Mouse (Mus musculus) liver, embryonic 13.5 days (tissue): ENCODE results near the gene Csrnp3. TPM values are rescaled to one million over a fixed set of nuclear protein-coding genes. Genes with fewer than 3 reads are reported as not detected.

Source experiments
- ATAC-seq: fragments of 200-750 bp; cut with Nextera tagmentation; 2 replicates; pipeline ENCODE4 v1.8.0; 2017; ENCODE audit warnings: low read depth, mild to moderate bottlenecking, moderate number of reproducible peaks, moderate library complexity
- DNase-seq: peaks from one replicate; pipeline ENCODE4 v3.0.0; 2022
- H3K27ac ChIP-seq: fragments of 300-500 bp; sonication (generic); 2 replicates; pipeline ENCODE4 v1.5.1; 2015; ENCODE audit warnings: moderate library complexity, mild to moderate bottlenecking, inconsistent platforms
- H3K27me3 ChIP-seq: fragments of 300-500 bp; sonication (generic); 2 replicates; pipeline ENCODE4 v1.6.1; 2015; ENCODE audit warnings: mild to moderate bottlenecking, inconsistent platforms
- H3K36me3 ChIP-seq: fragments of 300-500 bp; sonication (generic); 2 replicates; pipeline ENCODE4 v1.6.1; 2015; ENCODE audit warnings: mild to moderate bottlenecking, inconsistent platforms
- H3K4me1 ChIP-seq: fragments of 300-500 bp; sonication (generic); replicated peaks from 2 replicates; pipeline ENCODE4 v1.6.1; 2015; ENCODE audit warnings: inconsistent platforms
- H3K4me2 ChIP-seq: fragments of 300-500 bp; sonication (generic); 2 replicates; pipeline ENCODE4 v1.6.1; 2015; ENCODE audit warnings: inconsistent platforms, mild to moderate bottlenecking, moderate library complexity
- H3K4me3 ChIP-seq: fragments of 300-500 bp; sonication (generic); replicated peaks from 2 replicates; pipeline ENCODE4 v1.5.1; 2015; ENCODE audit warnings: mild to moderate bottlenecking, inconsistent platforms
- H3K9ac ChIP-seq: fragments of 300-500 bp; sonication (generic); 2 replicates; pipeline ENCODE4 v1.6.1; 2015; ENCODE audit warnings: mild to moderate bottlenecking, inconsistent platforms
- H3K9me3 ChIP-seq: fragments of 300-500 bp; sonication (generic); replicated peaks from 2 replicates; pipeline ENCODE4 v1.6.1; 2016; ENCODE audit warnings: inconsistent platforms
- WGBS: fragments of 180-500 bp; shearing (Covaris S2); methylation state at CpG from one replicate; pipeline ENCODE4 v1.1.7; 2015; ENCODE audit not compliant: insufficient replicate concordance; 5-methylcytosine and 5-hydroxymethylcytosine counted together
- polyA plus RNA-seq: library from polyadenylated mRNA; unstranded; fragments of >200 nt; fragmentation: Nextera tagmentation; extraction: Ambion mirVana; gene quantifications from 2 replicates; pipeline ENCODE4 v1.2.1, GENCODE M21; 2015

Csrnp3 gene
- polyA plus RNA-seq, 1 experiment from 2014 or later, result 0.21 TPM

DNA sequence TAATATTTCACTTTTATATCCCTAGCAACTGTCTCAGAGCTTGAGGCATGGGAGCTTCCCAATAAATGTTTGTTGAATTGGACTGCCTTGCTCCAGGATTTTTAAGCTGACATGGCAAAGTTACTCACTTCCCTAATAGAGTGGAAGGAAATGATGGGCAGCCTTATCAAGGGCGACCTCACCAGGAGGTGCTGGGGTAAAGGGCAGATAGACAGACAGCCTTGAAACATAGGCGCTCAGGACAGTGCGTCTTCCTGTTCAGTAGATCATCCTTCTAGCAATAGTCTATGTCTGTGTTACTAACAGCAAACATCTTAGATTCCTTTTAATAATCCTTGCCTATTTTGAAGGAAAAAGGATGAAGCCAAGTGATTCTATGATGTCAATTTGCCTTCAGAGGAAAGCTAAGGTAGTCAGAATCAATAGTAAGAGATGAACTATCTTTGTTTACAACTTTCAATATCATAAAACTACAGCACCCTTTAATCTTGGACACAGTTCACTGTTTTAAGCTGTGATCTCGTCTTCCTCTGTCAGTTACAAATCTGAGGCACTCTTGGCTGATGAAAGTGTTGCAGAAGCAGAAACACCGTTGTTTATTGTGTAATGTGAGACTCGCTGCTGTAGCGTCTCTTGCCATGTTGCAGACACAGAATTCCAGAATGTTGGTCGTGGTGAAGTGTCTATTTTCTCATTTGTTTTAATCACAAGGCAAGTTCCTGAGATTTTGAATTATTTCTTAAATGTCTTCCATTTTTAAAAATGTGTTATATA is 81.6 kb downstream of the Csrnp3 start:
- no peak overlapping the region for H3K9ac ChIP-seq
- DNase-seq (no peak), ATAC-seq (peak; percentile 81)
- H3K27me3 ChIP-seq, result no peaks in the 10 kb centered on the region
- no peak overlapping the region for H3K27ac ChIP-seq
- 50% methylated on average over 8 of the region's 8 CpGs for WGBS
- H3K4me1 ChIP-seq, result peaks cover 14% of the 10 kb centered on the region
- no peak overlapping the region for H3K4me2 ChIP-seq
- H3K4me3 ChIP-seq, result no peak overlapping the region
- no peaks in the 10 kb centered on the region for H3K9me3 ChIP-seq
- H3K36me3 ChIP-seq, result no peaks in the 10 kb centered on the region

DNA sequence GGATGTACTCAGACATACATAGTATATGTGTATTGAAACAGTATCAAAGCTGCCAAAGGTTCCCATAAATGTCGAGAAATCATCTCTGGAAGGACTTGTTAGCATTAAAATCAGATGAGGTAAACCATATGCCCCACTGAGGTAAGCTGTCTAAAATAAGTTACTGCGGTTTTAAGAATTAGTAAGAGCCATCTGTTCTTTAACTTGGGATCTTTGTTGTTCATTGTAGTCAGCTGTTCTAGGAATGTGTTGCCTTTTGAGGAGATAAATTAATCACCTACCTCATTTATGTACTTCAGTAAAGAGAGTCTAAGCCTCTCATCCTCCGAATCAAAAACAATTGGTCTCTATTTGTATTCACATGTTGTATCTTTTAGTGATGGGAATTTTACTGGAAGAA is 83.7 kb downstream of the Csrnp3 start:
- DNase-seq, result no peak
- Histone ChIP-seq H3K4me1 (peaks cover 14% of the 10 kb centered on the region), H3K4me3 (no peak overlapping the region), H3K9me3 (no peaks in the 10 kb centered on the region), H3K27me3 (no peaks in the 10 kb centered on the region), H3K4me2 (no peak overlapping the region), H3K27ac (no peak overlapping the region), H3K36me3 (no peaks in the 10 kb centered on the region), H3K9ac (no peak overlapping the region)
- 76% methylated on average over 3 of the region's 3 CpGs for WGBS
- no peak for ATAC-seq

DNA sequence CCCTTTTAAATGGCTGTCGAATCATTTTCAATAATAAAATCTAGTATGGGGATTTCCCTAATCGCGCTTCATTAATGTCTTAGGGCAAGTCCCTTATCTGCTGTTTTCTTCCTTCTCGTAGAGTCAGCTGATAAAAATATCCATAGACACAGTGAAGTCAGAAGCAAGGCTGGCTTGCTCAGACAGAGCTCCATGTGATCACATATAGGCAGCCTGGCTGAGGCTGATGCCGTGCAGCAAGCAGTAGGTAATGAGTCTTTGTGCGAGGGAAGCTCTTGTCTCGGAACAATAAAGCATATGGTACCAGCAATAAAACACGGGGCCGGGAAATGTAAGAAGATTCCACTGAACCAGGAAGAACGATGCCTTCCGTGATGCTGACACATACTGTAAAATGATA is 84.4 kb downstream of the Csrnp3 start:
- no peak overlapping the region for H3K9ac ChIP-seq
- 65% methylated on average over 11 of the region's 11 CpGs for WGBS
- ATAC-seq (peak; percentile 55; the same call in 1 of the 2 replicates), DNase-seq (no peak)
- no peaks in the 10 kb centered on the region for H3K27me3 ChIP-seq
- no peak overlapping the region for H3K4me2 ChIP-seq
- H3K36me3 ChIP-seq, result no peaks in the 10 kb centered on the region
- no peak overlapping the region for H3K4me3 ChIP-seq
- H3K4me1 ChIP-seq, result peaks cover 14% of the 10 kb centered on the region
- no peaks in the 10 kb centered on the region for H3K9me3 ChIP-seq
- H3K27ac ChIP-seq, result no peak overlapping the region

DNA sequence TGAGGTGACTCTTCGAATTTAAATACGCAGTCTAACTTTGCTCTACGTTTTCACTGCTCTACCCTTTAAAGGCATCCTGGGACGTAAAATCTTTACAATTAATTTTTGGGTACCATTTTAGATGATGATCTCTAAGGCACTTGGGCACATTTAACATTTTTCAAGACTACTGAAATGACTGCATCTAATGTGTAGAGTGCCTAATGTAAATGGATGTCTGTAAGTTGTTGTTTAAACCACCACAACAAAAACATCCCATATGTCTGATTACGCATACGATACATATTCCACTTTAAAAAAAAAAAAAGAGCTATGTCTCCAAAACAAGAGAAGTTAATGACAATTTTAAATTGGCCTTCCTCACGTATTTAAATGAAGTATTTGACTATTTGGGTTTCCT is 85.7 kb downstream of the Csrnp3 start:
- ATAC-seq, result no peak
- Histone ChIP-seq H3K4me2 (peak overlapping the region; percentile 70), H3K27me3 (no peaks in the 10 kb centered on the region), H3K9ac (peak overlapping the region; percentile 62), H3K9me3 (no peaks in the 10 kb centered on the region), H3K4me1 (peaks cover 14% of the 10 kb centered on the region), H3K36me3 (no peaks in the 10 kb centered on the region), H3K27ac (no peak overlapping the region), H3K4me3 (peak overlapping the region; percentile 54)
- 72% methylated on average over 7 of the region's 7 CpGs for WGBS
- DNase-seq, result no peak

DNA sequence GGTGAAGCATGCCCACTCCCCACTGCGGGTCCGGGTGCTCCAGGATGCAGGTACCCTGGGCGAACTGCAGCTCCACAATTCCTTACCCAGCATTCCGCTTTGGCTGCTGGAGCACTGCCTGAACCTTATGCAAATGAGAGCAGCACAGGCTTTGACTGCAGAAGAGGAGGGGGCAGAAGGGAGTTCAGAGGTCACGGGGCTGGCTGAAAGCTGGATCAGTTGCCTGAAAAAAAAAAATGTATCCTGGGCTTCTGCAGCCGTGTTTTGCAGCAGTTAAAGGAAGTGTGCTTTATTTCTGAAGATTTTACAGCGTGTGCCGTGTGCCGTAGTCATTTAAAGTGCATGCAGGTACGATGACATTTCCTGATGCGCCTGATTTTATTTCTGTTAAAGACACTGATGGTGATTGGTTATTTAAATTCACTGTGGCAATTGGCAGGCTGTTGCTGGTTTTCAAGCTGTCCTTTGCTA is 86.3 kb downstream of the Csrnp3 start:
- H3K4me2 ChIP-seq, result peak overlapping the region; percentile 70
- H3K4me3 ChIP-seq, result peak overlapping the region; percentile 54
- WGBS, result 5% methylated on average over 11 of the region's 11 CpGs
- H3K36me3 ChIP-seq, result no peaks in the 10 kb centered on the region
- H3K27me3 ChIP-seq, result no peaks in the 10 kb centered on the region
- H3K9ac ChIP-seq, result peak overlapping the region; percentile 62
- H3K9me3 ChIP-seq, result no peaks in the 10 kb centered on the region
- no peak overlapping the region for H3K27ac ChIP-seq
- ATAC-seq, result peak; percentile 79
- peak; percentile 24 for DNase-seq
- H3K4me1 ChIP-seq, result peaks cover 13% of the 10 kb centered on the region

DNA sequence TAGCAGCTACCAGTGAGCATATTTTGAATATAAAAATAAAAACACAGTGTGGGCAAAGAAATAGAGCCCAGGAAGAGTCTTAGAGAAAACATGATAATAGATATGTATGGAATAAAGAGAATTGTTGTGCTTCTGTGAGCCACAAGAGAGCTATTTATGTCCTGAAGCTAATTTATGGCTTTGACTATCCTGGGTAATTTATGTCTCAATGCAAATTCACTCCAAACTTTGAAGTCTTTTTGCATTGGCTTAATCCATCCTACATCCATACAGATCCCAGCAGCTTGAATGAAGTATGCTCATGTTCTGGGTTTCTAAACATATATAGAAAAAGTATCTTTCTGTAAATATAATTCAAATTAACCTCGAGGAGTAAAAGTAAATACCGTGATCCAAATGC is 88.5 kb downstream of the Csrnp3 start:
- H3K27ac ChIP-seq, result no peak overlapping the region
- H3K9ac ChIP-seq, result no peak overlapping the region
- no peak for DNase-seq
- H3K4me2 ChIP-seq, result no peak overlapping the region
- peaks cover 7% of the 10 kb centered on the region; the same call in 1 of the 2 replicates for H3K4me1 ChIP-seq
- 58% methylated on average over 2 of the region's 2 CpGs for WGBS
- no peaks in the 10 kb centered on the region for H3K27me3 ChIP-seq
- no peaks in the 10 kb centered on the region for H3K9me3 ChIP-seq
- H3K36me3 ChIP-seq, result no peaks in the 10 kb centered on the region
- H3K4me3 ChIP-seq, result no peak overlapping the region
- no peak for ATAC-seq

DNA sequence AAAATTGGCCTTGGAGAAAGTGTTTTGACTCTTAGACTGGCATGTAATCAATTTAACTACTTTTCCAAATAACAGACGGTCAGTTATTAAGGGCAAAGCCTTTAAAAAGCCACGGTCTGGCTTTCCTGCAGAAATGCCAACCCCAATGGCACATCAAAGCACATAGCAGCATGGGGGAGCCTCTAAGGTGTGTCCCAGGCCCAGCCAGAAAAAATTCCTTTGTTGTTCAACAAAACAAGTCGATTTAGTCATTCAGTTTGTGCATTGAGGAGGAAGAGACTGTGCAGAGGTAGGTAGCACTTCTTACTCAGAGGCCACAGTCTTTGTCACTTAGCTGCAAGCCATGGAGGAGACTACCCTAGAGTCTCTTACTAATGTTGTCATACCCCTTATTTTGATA is 93.3 kb downstream of the Csrnp3 start:
- H3K9ac ChIP-seq, result no peak overlapping the region
- DNase-seq (no peak), ATAC-seq (no peak)
- WGBS, result 33% methylated on average over 3 of the region's 3 CpGs
- H3K4me2 ChIP-seq, result no peak overlapping the region
- no peaks in the 10 kb centered on the region for H3K4me1 ChIP-seq
- no peak overlapping the region for H3K4me3 ChIP-seq
- no peaks in the 10 kb centered on the region for H3K27me3 ChIP-seq
- H3K27ac ChIP-seq, result no peak overlapping the region
- no peaks in the 10 kb centered on the region for H3K36me3 ChIP-seq
- no peaks in the 10 kb centered on the region for H3K9me3 ChIP-seq

DNA sequence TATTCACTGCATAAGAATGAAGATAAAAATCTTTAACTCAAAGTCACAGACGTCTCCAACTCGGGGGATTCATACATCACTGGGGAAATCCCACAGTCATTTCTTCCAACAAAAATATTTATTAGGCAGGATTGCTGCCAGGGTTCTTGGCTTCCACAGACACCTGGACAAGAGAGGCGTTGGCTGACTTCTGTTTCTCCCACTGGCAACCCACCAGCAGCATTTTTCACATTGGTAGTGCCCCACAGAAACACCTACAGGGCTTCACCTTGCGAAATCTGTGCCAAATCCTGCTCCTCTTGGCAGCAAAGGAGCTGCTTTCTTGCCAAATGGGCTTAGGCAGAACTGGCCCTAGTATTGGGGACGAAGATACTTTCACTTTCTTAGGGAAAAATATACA is 94.8 kb downstream of the Csrnp3 start:
- H3K27ac ChIP-seq, result no peak overlapping the region
- H3K9ac ChIP-seq, result no peak overlapping the region
- H3K36me3 ChIP-seq, result no peaks in the 10 kb centered on the region
- no peaks in the 10 kb centered on the region for H3K9me3 ChIP-seq
- H3K4me3 ChIP-seq, result no peak overlapping the region
- no peak overlapping the region for H3K4me2 ChIP-seq
- ATAC-seq (no peak), DNase-seq (no peak)
- WGBS, result 55% methylated on average over 5 of the region's 5 CpGs
- H3K4me1 ChIP-seq, result no peaks in the 10 kb centered on the region
- H3K27me3 ChIP-seq, result no peaks in the 10 kb centered on the region

DNA sequence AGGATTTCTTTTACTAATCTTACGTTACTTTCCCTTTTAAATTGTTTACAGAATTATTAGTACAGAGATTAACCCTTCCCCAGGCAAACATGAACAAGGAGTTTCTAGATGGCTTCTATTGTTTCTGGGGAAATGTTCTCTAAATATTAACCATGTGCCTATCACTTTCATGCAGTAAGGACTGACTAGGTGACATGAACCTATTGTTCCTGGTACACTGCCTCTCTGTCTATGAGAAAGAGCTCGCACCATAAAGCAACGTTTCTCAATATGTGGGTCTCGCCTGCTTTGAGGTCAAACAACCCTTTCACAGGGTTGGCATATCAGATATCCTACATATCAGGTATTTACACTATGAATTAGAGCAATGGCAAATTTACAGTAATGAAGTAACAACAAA is 96.8 kb downstream of the Csrnp3 start:
- WGBS, result 71% methylated on average over 4 of the region's 4 CpGs
- Histone ChIP-seq H3K4me3 (no peak overlapping the region), H3K9ac (no peak overlapping the region), H3K36me3 (no peaks in the 10 kb centered on the region), H3K9me3 (no peaks in the 10 kb centered on the region), H3K4me2 (no peak overlapping the region), H3K4me1 (no peaks in the 10 kb centered on the region), H3K27ac (no peak overlapping the region), H3K27me3 (no peaks in the 10 kb centered on the region)
- ATAC-seq (no peak), DNase-seq (no peak)

DNA sequence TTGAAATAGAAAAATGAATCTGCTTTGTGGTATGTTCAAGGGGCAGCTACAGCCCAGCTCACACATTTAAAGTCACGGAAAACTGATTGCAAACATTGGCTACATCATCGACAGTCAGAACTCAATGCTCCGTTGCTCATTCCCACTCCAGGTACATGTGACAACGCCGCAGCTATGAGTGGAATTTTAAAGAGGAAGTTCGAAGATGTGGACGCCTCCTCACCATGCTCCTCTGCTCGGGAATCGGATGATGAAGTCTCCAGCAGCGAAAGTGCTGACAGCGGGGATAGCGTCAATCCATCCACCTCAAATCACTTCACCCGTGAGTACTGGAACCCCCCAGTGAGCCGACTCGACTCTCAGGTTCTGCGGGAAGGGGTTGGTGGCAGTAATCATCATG is 103.2 kb downstream of the Csrnp3 start:
- H3K9me3 ChIP-seq, result no peaks in the 10 kb centered on the region
- no peak overlapping the region for H3K4me2 ChIP-seq
- no peaks in the 10 kb centered on the region for H3K36me3 ChIP-seq
- no peak overlapping the region for H3K4me3 ChIP-seq
- DNase-seq (no peak), ATAC-seq (no peak)
- H3K9ac ChIP-seq, result no peak overlapping the region
- no peaks in the 10 kb centered on the region for H3K4me1 ChIP-seq
- WGBS, result 79% methylated on average over 16 of the region's 16 CpGs
- H3K27ac ChIP-seq, result no peak overlapping the region
- no peaks in the 10 kb centered on the region for H3K27me3 ChIP-seq

DNA sequence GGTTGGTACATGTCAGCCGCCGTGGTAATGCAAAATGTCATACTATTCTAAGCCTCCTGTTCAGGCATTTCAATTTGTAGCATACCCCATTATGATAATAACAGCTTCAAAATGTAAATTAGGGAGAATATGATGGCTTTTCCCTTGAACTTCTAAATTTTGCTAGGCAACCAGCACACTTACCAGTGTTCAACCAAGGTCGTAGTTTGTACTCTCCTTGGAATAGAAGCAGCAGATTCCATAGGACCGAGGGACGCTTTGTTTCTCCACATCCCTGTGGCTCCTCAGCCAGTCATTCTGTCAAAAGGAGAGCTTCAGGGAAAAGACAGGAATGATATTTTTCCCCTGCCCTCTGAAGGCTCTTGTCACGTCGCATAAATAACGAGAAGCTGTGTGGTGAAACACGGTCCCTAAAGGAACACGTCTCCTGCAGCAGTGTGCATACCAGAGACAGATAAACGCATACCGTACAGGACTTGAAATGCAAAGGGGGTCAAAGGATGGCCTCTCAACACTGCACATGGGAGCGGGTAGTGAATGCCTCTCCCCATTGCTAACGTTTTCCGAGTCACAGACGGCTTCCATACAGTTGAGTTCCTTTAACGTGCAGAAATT is 108.3 kb downstream of the Csrnp3 start:
- DNase-seq, result no peak
- WGBS, result 83% methylated on average over 17 of the region's 17 CpGs
- H3K4me3 ChIP-seq, result no peak overlapping the region

DNA sequence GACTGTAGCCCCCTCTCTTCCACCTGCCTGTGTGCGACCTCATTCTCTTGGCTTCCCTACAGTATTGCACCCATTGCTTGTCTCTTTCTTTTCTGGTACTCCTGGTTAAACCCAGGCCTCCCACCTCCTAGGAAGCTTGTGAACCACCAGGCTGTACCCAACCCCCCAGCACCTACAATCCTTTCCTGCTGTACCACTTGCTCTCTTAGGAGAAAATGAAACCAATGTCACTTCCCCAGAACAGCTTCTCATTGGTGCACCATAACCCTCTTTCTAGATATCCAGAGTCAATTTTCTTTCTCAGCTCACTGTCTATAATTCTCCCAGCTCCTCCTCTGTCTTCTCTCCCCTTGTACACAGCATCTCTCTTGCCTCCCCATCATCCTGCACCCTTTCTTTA is 110.2 kb downstream of the Csrnp3 start:
- Histone ChIP-seq H3K9ac (no peak overlapping the region), H3K4me2 (no peak overlapping the region), H3K27ac (no peak overlapping the region), H3K36me3 (no peaks in the 10 kb centered on the region), H3K27me3 (no peaks in the 10 kb centered on the region), H3K4me3 (no peak overlapping the region), H3K9me3 (no peaks in the 10 kb centered on the region), H3K4me1 (no peaks in the 10 kb centered on the region)
- no peak for ATAC-seq
- no peak for DNase-seq
- 55% methylated on average over 1 of the region's 1 CpGs for WGBS

More for the DNA sequence above, 108.3 kb downstream of the Csrnp3 start:
- Histone ChIP-seq H3K4me1 (no peaks in the 10 kb centered on the region), H3K9me3 (no peaks in the 10 kb centered on the region), H3K4me2 (no peak overlapping the region), H3K27ac (no peak overlapping the region), H3K36me3 (no peaks in the 10 kb centered on the region), H3K9ac (no peak overlapping the region), H3K27me3 (no peaks in the 10 kb centered on the region)
- no peak for ATAC-seq
